Mouse (Mus musculus) urinary bladder, postnatal 10 days (tissue): ENCODE measurements at regions not wholly inside any gene's neighbourhood (a gene's known extent, or its start where the extent isn't known, plus 50 kb on each side); places are given as distances from the start of the nearest gene placed in this dataset.

Experiments
- DNase-seq: peaks from one replicate; pipeline ENCODE4 v3.0.0; 2022; ENCODE audit warnings: low spot score

DNA sequence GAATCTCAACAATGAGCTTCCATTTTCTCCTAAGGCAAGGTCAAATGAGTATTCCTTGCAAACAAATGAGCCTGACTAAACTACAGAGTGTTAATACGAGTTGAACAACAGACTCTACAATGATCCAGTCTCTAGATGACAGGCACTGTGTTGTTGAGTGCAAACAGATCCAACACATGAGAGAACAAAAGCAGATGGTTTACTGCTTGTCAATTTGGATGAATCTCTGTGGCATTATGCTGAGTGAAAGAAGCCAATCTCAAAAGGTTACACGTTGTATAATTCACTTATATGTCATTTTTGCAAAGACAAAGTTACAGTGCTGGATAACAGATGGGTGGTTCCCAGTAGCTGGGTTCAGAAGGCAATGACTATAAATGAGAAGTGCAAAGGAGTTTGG, 217.1 kb upstream of the Gm6657 start:
- no peak for DNase-seq

DNA sequence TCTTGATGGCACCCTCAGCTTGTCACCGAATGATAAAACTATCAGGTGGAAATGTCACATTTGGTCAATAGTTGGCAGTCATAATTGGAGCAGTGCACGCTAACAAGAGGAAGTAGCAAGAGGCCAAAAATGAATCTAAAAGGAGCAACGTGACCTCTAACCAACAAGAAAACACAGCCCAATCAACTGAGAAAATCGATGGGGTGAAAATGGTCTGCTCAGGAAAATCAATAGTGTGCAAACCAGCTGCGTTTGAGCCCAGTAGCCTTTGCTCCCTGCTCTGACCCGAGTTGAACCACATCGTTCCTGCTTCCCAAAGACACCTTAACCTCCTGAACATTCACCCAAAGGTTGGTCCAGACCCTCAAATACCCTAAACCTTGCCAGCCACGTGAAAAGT, 207.3 kb upstream of the Gm6657 start:
- no peak for DNase-seq

DNA sequence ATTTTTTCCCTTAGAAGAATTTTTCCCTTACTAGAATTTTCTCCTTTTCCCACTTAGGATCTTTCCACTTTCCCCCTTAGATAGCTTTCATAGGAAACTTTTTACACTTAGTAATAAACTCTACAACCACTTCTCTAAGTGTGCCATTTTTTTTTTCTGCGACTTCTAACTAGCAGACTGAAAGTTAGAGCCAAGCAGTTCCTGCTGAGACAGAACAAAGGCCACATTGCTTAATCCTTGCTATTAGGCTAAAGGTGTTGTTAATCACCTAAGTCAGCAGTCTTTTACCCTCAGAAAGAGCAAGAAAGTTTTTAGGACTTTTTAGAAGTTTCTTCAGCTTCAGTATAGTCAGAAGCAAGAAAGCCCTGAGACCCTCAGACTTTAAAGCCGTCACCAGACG, 204.3 kb upstream of the Gm6657 start:
- DNase-seq, result no peak

DNA sequence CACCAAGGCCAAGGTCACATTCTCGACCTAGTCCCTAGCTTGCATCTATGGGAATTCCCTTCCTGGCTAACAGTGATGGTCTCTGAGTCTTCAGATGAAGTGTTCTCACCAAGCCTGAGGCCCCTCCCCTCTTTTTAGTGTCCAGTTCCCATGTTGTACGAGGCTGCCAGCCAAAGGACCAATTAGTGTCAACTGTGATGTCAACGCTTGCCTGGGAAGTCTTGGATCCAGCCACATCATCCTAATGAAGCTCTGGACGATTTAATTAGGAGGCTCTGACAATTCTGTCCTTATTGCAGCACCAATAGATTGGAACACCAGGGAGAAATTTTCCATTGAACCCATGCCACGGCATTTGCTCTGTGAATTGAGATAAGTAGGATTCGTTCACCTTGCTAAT, 202.4 kb upstream of the Gm6657 start:
- no peak for DNase-seq

DNA sequence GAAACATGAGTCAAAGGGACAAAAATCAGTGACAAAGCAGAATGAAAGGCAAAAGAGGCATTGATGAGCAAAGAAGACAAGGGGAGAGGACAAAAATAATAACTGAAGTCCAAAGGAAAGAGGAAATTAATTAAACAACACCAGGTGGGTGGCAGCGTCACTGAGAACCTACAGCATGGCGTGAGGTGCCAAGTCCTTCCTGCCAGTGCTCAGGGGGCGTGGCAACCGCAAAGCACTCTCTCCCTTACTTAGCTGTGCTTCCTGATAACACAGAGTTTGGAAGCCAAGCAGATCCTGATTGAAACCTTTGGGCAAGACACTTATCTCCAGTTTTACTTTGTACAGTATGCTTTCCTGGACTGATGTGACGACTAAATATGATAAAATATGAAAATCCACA, 199.9 kb upstream of the Gm6657 start:
- DNase-seq, result no peak

DNA sequence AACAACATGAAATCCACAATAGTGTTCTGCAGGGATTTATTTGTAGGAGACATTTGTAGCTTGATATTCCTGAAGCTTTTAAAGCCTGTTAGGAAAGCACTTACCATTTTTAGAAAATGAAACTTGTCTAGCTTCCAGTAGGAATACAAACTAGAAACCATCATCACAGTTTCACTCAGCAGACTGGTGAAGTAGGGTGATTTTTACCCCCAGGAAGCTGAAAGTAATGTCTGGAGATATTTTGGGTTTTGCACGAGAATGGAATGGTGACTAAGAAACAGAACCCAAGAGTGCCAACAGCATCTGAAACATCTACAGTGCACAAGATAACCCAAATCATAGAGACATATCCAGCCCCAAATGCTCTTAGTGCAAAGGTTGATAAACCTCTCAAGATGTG, 196.1 kb upstream of the Gm6657 start:
- no peak for DNase-seq

DNA sequence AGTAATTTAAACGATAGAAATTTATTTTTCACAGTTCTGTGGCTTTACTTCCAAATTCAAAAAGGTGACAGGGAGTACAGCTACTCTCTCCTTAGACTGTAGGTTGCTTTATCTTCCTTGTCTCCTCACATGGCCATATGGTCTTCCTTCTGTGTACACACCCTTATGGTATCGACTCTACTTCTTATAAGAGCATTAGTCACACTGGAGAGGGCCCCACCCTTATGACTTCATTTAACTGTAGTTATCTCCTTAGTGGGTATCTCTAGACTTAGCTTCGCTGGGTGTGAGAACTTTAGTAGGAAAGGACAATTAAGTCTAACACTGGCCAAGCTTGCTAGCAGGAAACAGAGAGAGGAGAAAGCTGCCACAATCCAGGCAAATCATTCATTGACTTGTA, 193.6 kb upstream of the Gm6657 start:
- no peak for DNase-seq

DNA sequence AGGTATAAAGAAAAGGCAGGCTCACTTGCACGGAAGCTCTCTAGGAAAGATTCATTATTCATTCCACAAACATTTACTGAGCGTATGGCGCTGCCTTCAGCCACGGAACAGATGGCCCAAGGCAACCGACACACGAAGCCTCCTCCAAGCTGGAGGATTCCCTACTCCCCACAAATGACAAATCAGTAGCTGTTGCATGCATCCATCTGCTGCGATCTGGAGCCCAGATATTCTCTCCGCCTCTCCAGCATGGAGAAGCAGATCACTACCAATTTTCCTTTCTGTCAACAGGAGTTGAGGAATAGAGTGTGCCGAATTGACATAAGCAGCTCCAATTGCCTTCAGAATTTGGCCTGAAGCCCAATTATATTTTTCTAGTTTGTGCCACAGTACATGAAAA, 192.2 kb upstream of the Gm6657 start:
- no peak for DNase-seq

DNA sequence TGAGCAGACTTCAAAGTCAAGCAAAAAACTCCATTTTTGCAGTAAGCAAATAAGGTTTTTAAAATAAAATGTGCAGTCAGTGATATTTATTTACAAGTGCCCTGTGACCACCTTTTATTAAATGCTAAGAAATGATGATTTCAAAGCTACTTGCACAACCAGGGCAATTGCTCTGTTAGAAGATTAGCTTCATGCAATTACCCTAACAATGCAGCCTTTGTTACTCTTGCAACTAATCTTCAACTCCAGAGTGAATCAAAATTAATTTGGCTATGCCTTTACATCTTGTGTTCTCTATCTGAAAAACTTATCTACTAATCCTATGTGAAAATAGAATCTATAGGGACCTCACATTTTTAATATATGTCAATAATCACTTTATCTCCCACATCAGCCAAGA, 160.3 kb upstream of the Gm6657 start:
- DNase-seq, result no peak

DNA sequence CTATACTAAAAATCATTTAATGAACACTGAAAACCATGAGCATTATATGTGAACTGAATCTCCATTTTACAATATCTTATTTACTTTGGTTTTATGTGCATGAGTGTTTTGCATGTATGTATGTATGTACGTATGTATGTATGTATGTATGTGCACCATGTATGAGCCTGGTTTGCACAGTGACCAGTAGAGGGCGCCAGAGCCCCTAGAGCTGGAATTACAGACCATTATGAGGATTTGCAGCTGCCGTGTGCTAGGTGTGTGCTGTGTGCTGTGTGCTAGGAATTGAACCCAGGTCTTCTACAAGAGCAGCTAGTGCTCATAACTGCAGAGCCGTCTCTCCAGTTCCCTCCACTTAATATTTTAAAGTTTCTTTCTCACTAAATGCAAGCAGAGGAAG, 147.5 kb upstream of the Gm6657 start:
- DNase-seq, result no peak

DNA sequence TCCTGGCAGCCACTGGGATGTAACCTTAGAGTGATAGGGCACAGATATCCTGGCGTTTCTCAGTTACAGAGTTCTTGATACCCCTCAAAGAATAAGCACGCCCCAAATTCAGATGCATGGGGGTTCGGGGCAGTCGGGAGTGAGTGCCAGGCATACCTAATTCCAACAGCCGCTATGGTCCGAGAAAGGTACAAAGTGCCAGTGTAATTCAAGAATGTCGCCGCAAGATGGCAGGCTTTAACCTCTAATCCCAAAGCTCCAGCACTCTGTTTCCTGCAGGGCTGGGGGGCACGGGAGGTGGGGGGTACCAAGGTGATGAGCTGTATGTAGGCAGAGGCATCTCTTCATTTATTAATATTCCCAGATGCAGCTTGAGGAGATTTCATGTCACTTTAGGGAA, 138.1 kb upstream of the Gm6657 start:
- no peak for DNase-seq

DNA sequence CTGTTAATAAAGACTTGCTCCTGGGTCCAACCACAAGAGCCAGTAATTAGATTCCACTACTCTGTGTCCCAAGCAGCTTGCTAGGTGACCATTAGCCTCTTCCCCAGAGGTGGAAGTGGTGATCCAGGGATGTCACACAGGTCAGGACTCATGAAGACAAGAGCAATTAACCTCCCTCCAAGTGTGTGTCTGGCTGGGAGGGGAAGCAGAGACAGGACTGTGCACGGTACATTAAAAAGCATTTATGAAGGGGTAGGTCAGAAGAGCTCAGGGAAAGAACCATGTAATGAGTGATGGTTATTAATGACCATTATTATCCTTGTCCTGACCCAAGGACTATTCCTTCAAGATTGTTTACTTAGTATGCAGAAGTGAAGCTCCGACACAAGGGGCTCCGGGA, 136.9 kb upstream of the Gm6657 start:
- no peak for DNase-seq

DNA sequence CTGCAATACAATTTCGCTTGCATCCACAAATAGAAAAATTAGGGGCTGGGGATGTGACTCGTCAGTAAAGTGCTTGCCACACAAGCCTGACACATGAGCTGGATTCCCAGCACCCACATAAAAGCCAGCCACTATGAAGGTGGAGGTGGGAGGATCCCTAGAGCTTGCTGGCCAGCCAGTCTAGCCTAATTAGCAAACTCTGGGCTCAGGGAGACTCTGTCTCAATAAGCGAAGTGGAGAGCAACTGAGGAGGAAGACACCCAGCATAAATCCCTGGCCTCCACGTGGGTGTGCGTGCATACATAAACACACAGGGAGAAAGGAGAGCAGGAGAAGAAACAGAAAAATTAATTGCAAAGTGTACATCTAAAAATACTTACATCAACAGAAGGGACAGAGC, 134.1 kb upstream of the Gm6657 start:
- no peak for DNase-seq

DNA sequence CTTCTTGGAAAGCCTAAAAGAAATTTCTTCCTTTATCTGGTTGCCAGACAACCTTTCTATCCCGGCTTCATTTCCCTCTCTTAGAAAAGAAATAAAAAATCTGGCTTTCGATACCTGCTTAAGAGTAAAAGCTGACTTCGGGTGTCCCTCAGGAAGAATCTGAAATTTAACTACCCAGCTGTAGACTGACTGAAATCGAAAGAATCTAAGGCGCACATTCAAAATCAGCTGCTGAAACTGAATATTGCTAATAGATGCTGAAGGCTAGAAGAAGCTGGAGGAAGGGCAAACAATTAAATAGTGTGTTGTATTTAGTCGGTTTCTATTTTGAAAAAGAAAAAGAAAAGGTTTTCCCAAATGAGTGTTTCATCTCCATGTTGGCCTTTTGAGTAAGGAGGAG, 128.0 kb upstream of the Gm6657 start:
- DNase-seq, result no peak

DNA sequence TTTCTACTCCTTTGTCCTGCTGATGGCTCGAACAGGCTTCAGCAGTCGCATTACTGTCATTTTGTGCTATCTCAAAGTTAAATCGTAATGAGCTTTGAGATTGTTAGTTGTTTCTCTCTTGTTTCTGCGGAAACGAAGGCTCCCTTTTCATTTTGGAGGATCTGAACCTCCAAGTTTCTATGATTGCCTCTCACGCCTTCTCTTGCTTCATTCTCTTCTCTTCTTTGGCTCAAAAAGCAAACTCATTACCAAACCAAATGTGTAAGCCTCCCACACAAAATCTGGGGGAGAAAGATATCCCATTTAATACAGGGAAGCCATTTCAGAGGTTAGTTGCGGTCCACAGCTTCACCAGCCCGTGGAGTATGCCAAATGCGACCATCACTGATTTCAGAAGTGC, 121.1 kb upstream of the Gm6657 start:
- DNase-seq, result no peak

DNA sequence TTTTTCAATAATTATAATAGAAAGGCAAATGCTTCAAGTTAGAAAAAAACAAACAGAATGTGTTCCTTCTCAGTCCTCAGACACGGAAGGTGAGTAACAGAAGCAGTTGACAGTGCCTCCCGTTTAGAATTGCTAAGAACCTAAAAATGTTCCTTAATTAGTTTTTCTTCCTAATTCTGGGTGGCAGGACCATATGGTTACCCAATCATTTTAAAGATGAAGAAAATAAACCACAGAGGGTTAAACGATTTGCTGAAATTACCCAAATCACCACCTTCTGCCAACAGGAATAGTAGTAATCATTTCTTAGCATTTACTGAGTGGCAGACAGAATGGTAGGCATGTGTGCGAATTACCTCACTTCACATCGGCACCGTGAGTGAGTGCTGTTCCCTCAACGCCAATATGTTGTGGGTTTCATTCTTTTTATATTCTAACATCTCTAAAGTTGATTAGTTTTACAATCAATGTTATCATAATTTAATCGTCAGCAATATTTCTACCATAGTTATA, 119.7 kb upstream of the Gm6657 start:
- DNase-seq, result no peak

DNA sequence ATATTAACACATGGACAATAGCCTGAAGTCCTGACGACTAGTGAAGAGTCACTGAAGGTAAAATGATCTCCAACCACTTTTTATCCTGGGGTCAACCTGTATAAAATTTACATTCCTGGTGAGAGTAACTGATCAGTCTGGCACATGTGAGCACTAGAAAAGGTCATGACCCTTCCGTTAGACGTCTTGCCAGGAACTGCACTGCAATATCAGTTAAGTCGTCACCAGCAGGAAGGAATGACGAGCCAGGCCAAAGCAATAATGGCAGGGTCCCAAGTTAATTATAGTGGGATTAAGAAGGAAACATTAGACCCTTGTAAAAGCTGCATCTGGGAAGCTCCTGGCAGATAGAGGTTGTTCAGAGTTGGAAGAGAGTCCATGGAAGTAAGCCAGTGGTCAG, 116.8 kb upstream of the Gm6657 start:
- no peak for DNase-seq

DNA sequence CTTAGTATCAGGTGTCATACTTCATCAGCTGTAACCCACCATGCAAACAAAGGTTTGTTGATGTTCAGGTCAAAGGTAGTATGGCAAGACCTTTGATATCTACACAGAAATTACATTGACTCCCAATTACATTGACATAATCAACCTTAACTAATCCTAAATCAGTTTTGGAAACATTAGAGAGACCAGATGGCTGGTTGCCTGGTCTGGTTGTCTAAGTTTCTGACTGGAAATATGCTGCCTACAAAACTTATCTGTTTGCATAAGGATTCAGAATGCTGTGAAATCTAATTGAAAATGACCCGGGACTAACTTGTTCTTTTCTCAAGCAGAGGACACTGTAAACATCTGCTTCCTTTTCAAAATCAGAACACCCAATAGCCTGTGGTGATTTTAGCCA, 111.9 kb upstream of the Gm6657 start:
- no peak for DNase-seq

DNA sequence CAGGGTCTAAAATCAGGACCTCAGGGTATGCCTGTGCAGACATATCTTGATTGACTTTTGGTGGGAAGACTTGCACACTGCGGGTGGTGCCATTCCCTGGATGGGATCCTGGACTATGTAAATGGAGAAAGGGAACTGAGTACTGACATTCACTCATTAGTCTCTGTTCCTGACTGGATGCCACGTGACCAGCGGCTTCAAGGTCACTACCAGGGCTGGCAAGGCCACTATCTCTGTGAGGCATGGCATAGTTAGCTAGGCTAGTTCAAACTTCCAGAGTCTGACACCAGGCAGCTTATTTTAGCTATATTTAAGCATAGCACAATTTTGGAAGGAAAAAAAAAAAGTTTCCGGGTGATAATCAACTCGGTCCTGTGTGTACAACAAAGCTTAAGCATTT, 108.0 kb upstream of the Gm6657 start:
- no peak for DNase-seq

DNA sequence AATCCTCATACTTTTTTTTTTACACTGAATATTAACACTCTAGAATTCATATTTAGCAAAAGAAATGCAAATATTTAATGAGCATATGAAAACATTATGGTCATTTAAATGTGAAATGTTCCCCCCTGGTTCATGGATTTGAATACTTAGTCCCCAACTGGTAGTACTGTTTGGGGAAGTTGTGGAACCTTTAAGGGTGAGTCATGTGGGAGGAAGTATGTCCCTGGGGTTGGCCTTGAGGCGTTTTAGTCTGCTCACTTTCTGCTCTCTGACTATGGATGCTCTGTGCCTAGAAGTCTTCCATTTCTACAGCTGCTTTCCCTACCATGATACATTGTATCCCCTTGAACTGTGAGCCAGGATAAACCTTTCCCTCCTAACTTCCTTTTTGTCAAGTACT, 106.1 kb upstream of the Gm6657 start:
- DNase-seq, result no peak

DNA sequence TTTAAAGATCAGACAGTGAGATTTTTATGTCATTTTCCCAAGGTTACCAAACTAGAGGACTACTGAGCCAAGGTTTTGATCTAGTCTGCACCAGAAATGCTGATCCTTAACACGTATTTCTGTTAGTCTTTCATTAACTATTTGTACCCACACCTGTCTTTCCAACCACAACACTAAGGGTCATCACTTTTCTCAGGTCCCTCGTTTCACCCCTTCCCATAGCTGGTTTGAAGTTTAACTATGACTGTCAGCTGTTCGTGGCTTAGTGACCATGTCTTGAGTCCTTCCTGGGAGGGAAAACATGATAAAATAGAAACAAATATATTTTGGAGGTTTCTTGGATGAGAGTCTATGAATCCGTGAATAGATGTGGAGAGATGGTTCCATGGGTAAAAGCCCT, 99.6 kb upstream of the Gm6657 start:
- DNase-seq, result no peak

DNA sequence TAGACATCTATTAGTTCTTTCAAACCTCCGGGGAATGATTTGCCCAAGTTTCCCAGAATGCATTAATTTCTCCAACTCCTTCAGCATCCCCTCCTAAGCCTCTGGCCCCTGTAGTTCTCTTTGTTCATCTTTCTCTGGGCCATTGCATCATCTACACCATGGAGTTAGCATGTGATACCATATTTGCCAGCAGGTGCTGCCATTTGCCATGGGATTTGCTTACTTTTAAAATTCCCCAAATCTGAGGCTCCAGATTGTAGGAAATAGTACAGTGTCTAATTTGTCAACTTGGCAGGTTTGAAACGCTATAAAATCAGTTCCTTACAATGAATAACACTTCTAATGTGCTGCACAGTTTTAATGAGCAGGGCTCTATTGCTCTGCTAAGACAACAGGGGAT, 98.7 kb upstream of the Gm6657 start:
- no peak for DNase-seq

DNA sequence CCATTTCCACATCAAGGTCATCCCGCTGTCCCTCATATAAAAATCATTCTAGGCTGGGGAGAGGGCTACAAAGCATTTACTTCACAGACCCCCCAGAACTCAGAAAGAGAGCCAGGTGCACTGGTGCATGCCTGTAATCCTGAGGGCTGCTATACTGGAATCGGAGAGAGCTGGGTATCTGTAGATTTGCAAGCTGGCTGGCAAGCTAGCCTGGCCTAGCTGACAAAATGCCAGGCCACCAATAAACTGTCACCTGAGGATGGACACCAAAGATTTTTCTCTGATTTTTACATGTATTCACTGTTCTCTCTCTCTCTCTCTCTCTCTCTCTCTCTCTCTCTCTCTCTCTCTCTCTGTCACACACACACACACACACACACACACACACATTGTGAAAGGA, 98.1 kb upstream of the Gm6657 start:
- no peak for DNase-seq

DNA sequence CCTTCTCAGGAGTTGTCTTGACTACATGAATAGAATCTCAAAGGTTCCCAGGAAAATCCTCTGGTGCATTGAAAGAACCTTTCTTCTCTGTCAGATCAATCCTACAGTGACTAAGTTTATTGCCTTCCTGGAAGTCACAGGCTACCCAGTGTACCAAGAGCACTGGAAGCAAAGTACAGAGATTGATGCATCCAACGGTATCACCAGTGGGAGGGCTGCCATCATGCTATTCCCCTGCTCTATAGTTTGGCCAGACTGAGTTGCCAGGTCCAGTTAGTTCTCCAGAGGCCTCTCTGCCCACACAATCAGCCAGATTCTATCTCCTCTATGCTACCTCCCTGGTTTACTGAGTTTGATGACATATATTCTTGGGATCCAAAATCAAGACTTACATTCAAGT, 96.9 kb upstream of the Gm6657 start:
- DNase-seq, result no peak

DNA sequence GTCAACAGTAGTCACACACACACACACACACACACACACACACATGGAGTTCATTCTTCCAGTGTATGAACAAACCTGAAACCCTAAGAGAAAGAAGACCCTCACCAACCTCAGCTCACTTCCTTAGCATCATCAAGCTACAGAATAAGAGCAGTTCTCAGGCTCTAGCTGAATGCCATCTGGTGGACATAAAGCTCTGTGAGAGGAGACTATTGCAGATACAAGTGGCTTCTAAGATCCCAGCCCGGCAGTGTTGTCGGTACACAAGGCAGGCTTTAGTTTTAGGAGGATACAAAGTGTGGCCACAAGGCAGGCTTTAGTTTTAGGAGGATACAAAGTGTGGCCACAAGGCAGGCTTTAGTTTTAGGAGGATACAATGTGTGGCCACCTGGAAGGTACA, 96.3 kb upstream of the Gm6657 start:
- DNase-seq, result no peak
